Mouse (Mus musculus): ENCODE results near the gene Aknad1.

GRCm38 (mm10) chr3:108786520-108786919, 47.1 kb downstream of the Aknad1 start:
- TF ChIP-seq CTCF (conservative IDR thresholded peaks at IDR 0.05; ENCODE audit: insufficient read depth, insufficient read length, low read depth, low read length), result no peak
- TF ChIP-seq POLR2A (IDR thresholded peaks at IDR 0.05; ENCODE audit: low read depth, low read length), result no peak
